Mouse (Mus musculus): ENCODE results near the gene Gm21680.
"Not testable (repeated sequence)": the region's sequence is repeated elsewhere in the genome, so short reads cannot be mapped to it uniquely, and the experiment has no call there.

GRCm38 (mm10) chr5:25945391-25945790, 27.1 kb downstream of the Gm21680 start:
- TF ChIP-seq CTCF (IDR thresholded peaks at IDR 0.05; ENCODE audit: low read depth, low read length); POLR2A (IDR thresholded peaks at IDR 0.05; ENCODE audit: extremely low read depth, insufficient read depth, low read length): not testable (repeated sequence)

All from liver, adult 2 months (tissue).